Mouse (Mus musculus) heart, embryonic 16.5 days (tissue): ENCODE data around the gene Arhgef10l. TPM values are rescaled to one million over a fixed set of nuclear protein-coding genes. Genes with fewer than 3 reads are reported as not detected.

Source experiments
- ATAC-seq: fragments of 200-750 bp; cut with Nextera tagmentation; replicated peaks from 2 replicates; pipeline ENCODE4 v1.8.0; 2017; ENCODE audit warnings: moderate number of reproducible peaks; ENCODE audit not compliant: insufficient read depth, low FRiP score; ENCODE audit errors: extremely low read depth
- H3K27ac ChIP-seq: fragments of 300-500 bp; sonication (generic); 2 replicates; pipeline ENCODE4 v1.5.1; 2014; ENCODE audit warnings: mild to moderate bottlenecking, low read length, control low read depth, moderate library complexity
- H3K27me3 ChIP-seq: fragments of 300-500 bp; sonication (generic); 2 replicates; pipeline ENCODE4 v1.6.1; 2014; ENCODE audit warnings: low read length, mixed read lengths; ENCODE audit not compliant: control insufficient read depth, insufficient read depth
- H3K36me3 ChIP-seq: fragments of 300-500 bp; sonication (generic); 2 replicates; pipeline ENCODE4 v1.6.1; 2014; ENCODE audit not compliant: control insufficient read depth, insufficient read depth
- H3K4me1 ChIP-seq: fragments of 300-500 bp; sonication (generic); 2 replicates; pipeline ENCODE4 v1.6.1; 2014; ENCODE audit warnings: low read length, mixed read lengths; ENCODE audit not compliant: control insufficient read depth, insufficient read depth
- H3K4me2 ChIP-seq: fragments of 300-500 bp; sonication (generic); 2 replicates; pipeline ENCODE4 v1.6.1; 2014; ENCODE audit warnings: low read depth, mild to moderate bottlenecking, control low read depth, low read length
- H3K4me3 ChIP-seq: fragments of 300-500 bp; sonication (generic); 2 replicates; pipeline ENCODE4 v1.5.1; 2014; ENCODE audit warnings: mild to moderate bottlenecking, control low read depth, low read length
- H3K9ac ChIP-seq: fragments of 300-500 bp; sonication (generic); 2 replicates; pipeline ENCODE4 v1.6.1; 2014; ENCODE audit warnings: low read length, control low read depth
- H3K9me3 ChIP-seq: fragments of 300-500 bp; sonication (generic); replicated peaks from 2 replicates; pipeline ENCODE4 v1.6.1; 2016; ENCODE audit warnings: low read length; ENCODE audit not compliant: control insufficient read depth
- WGBS: fragments of 180-500 bp; shearing (Covaris S2); extraction: QIAGEN DNeasy Blood & Tissue Kit; methylation state at CpG from one replicate; pipeline ENCODE4 v1.1.7; 2014; 5-methylcytosine and 5-hydroxymethylcytosine counted together
- polyA plus RNA-seq: library from polyadenylated mRNA; unstranded; fragments of >200 nt; fragmentation: Nextera tagmentation; extraction: Ambion mirVana; gene quantifications from 2 replicates; pipeline ENCODE4 v1.2.1, GENCODE M21; 2015

The Arhgef10l gene
- polyA plus RNA-seq, 1 experiment from 2014 or later, result 18.6 TPM

DNA sequence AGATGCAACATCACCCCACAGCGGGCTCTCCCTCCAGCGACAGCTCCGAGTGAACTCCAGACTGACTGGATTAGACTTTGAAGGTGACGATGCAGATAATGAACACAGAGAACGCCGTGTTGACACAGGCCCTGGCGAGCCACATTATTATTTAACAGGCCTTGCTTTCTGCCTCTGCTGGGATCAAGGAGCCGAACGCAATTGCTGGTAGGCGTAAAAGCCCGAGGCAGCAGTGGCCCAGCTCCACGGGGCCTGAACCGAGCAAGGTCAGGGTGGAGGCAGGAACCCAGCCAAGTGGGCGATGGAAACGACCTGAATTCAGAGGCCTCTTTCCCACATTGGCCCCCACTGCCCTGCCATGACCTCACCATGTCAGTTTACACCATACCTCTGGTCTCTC is 133.5 kb downstream of the Arhgef10l start:
- no peak for ATAC-seq
- Histone ChIP-seq H3K4me3 (no peak overlapping the region), H3K4me1 (no peaks in the 10 kb centered on the region), H3K27me3 (no peaks in the 10 kb centered on the region), H3K36me3 (peaks cover 14% of the 10 kb centered on the region; the same call in 1 of the 2 replicates), H3K27ac (no peak overlapping the region), H3K9me3 (no peaks in the 10 kb centered on the region), H3K4me2 (no peak overlapping the region), H3K9ac (no peak overlapping the region)
- 45% methylated on average over 15 of the region's 15 CpGs for WGBS

- H3K36me3 ChIP-seq, result peaks cover 14% of the 10 kb centered on the region; the same call in 1 of the 2 replicates
- H3K4me1 ChIP-seq, result no peaks in the 10 kb centered on the region
- no peaks in the 10 kb centered on the region for H3K27me3 ChIP-seq
- H3K9me3 ChIP-seq, result no peaks in the 10 kb centered on the region
- no peak overlapping the region for H3K4me3 ChIP-seq
- no peak overlapping the region for H3K9ac ChIP-seq
- 0 out of 2 replicates have a peak, but pooled peaks have one; percentile 21 for ATAC-seq
- WGBS, result 48% methylated on average over 9 of the region's 9 CpGs
- H3K4me2 ChIP-seq, result no peak overlapping the region
- H3K27ac ChIP-seq, result no peak overlapping the region
Observed at GRCm38 (mm10) chr4:140531024-140531423, 134.8 kb downstream of the Arhgef10l start.

DNA sequence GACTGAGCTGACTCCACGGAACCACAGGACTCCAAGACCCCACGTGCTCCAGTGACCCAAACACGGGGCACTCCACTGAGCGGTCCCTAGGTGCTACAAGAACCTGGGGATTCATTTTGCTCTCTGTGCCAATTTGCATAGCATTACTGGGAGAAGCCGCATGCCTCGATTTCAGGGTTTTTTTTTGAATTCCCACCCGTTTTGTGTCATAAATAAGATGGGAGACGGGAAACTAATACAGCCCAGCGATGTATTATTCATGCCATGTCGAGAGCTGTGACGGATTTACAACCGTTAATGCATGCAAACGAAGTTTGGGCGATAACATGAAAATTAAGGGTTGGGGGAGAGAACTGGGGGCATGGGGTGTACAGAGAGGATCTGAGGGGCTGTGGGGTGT is 136.1 kb downstream of the Arhgef10l start:
- WGBS, result 79% methylated on average over 14 of the region's 14 CpGs
- Histone ChIP-seq H3K4me1 (no peaks in the 10 kb centered on the region), H3K4me2 (no peak overlapping the region), H3K9ac (no peak overlapping the region), H3K27ac (no peak overlapping the region), H3K27me3 (no peaks in the 10 kb centered on the region), H3K36me3 (peaks cover 6% of the 10 kb centered on the region; the same call in 1 of the 2 replicates), H3K9me3 (no peaks in the 10 kb centered on the region), H3K4me3 (no peak overlapping the region)
- no peak for ATAC-seq

- no peak for ATAC-seq
- no peak overlapping the region for H3K4me3 ChIP-seq
- H3K9ac ChIP-seq, result no peak overlapping the region
- H3K9me3 ChIP-seq, result no peaks in the 10 kb centered on the region
- no peaks in the 10 kb centered on the region for H3K4me1 ChIP-seq
- 81% methylated on average over 4 of the region's 5 CpGs for WGBS
- no peak overlapping the region for H3K4me2 ChIP-seq
- H3K27ac ChIP-seq, result no peak overlapping the region
- peaks cover 5% of the 10 kb centered on the region; the same call in 1 of the 2 replicates for H3K36me3 ChIP-seq
- no peaks in the 10 kb centered on the region for H3K27me3 ChIP-seq
Observed at GRCm38 (mm10) chr4:140528443-140528842, 137.4 kb downstream of the Arhgef10l start.

DNA sequence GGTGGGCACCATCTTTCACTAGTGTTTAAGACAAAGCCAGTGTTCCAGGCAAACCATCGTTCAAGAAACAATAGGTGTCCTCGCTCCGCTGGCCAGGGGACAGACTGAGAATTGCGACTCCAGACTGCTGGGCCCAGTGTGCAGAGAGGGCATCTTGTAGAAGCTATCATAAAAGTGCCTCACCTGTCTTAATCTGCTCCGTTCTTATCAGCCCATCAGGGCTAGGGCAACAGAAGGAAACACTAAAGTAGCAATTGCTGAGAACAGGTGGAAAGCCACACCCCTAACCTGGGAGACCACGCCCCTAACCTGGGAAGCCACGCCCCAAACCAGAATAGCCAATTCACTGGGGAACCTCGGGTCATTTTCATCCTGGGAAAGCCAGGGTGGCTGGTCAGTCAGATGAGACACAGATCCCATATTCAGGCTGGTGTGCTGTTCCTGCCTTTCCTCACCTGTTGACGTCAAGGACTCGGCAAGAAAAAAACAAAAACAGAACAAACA is 140.1 kb downstream of the Arhgef10l start:
- H3K27me3 ChIP-seq, result no peaks in the 10 kb centered on the region
- H3K4me2 ChIP-seq, result no peak overlapping the region
- H3K9me3 ChIP-seq, result no peaks in the 10 kb centered on the region
- peaks cover 5% of the 10 kb centered on the region for H3K36me3 ChIP-seq
- no peak for ATAC-seq
- WGBS, result 79% methylated on average over 10 of the region's 10 CpGs
- H3K27ac ChIP-seq, result no peak overlapping the region
- no peaks in the 10 kb centered on the region for H3K4me1 ChIP-seq
- H3K4me3 ChIP-seq, result no peak overlapping the region
- no peak overlapping the region for H3K9ac ChIP-seq

DNA sequence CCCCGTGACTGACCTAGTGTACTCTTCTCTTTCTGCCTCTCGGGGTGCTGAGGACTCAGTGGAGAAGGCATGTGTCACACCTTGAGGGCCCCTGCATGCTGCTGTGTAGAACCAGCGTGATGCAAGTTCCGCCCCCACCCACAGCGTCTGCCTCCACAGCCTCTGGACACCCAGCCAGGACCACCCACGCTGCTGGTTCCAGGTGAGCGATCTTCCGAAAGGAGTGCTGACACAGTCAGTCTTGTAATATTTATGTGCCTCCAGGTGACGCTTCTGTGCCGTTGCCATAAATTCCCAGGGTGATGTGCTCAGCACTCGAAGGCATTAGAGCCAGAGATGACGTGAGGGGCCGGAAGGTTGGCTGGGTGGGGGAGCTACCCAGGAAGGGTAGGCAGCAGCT is 140.9 kb downstream of the Arhgef10l start:
- Histone ChIP-seq H3K27ac (no peak overlapping the region), H3K4me1 (no peaks in the 10 kb centered on the region), H3K9ac (no peak overlapping the region), H3K9me3 (no peaks in the 10 kb centered on the region), H3K4me2 (no peak overlapping the region), H3K36me3 (peaks cover 5% of the 10 kb centered on the region), H3K27me3 (no peaks in the 10 kb centered on the region), H3K4me3 (no peak overlapping the region)
- WGBS, result 87% methylated on average over 13 of the region's 13 CpGs
- no peak for ATAC-seq

GRCm38 (mm10) chr4:140522873-140523272 is 142.9 kb downstream of the Arhgef10l start:
- H3K9ac ChIP-seq, result no peak overlapping the region
- H3K4me1 ChIP-seq, result no peaks in the 10 kb centered on the region
- no peaks in the 10 kb centered on the region for H3K27me3 ChIP-seq
- WGBS, result 92% methylated on average over 4 of the region's 4 CpGs
- peaks cover 9% of the 10 kb centered on the region for H3K36me3 ChIP-seq
- H3K4me2 ChIP-seq, result no peak overlapping the region
- no peaks in the 10 kb centered on the region for H3K9me3 ChIP-seq
- H3K4me3 ChIP-seq, result no peak overlapping the region
- ATAC-seq, result no peak
- no peak overlapping the region for H3K27ac ChIP-seq

DNA sequence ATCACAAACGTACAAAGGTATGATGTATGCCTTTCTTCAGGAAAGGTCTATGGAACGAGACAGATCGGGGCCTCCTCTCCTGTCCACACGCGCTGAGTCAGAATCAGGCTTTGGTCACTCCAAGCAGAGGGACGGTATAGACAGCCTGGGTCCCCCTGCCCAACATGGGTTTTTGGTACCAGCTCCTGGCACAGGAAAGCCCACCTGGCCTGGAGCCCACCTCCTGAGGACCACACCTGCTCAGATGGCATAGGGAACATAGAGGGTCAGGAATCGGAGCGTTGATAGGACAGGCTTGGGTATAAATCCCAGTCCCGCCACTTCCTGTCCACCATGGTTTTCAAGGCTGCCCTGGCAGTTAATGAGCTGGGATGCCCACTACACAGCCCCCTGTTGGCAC is 145.1 kb downstream of the Arhgef10l start:
- H3K4me1 ChIP-seq, result no peaks in the 10 kb centered on the region
- no peak for ATAC-seq
- H3K27me3 ChIP-seq, result no peaks in the 10 kb centered on the region
- no peak overlapping the region for H3K4me2 ChIP-seq
- H3K9me3 ChIP-seq, result no peaks in the 10 kb centered on the region
- no peak overlapping the region for H3K9ac ChIP-seq
- WGBS, result 93% methylated on average over 9 of the region's 9 CpGs
- peaks cover 10% of the 10 kb centered on the region for H3K36me3 ChIP-seq
- no peak overlapping the region for H3K4me3 ChIP-seq
- H3K27ac ChIP-seq, result no peak overlapping the region

DNA sequence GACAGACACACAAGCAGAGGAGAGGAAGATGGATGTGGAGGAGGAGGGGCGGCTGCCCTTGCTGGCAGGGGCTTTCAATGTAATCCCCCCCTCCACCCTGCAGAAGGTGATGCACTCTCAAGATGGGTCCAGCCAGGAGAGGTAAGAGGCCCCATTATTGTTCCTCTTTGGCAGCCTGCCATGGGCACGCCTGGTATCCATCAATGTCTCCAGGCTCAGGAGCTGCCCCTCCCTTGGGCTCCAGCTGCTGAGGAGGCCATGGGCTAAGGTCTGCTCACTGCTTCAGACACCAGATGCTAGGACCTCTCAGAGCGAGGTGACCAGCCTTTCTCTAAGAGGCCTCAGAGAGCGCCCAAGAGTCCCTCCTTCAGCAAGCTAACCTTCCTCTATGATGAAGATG is 152.0 kb downstream of the Arhgef10l start:
- Histone ChIP-seq H3K4me2 (no peak overlapping the region), H3K27me3 (no peaks in the 10 kb centered on the region), H3K9ac (no peak overlapping the region), H3K36me3 (peaks cover 15% of the 10 kb centered on the region), H3K4me3 (no peak overlapping the region), H3K27ac (no peak overlapping the region), H3K9me3 (no peaks in the 10 kb centered on the region), H3K4me1 (peaks cover 9% of the 10 kb centered on the region)
- WGBS, result 59% methylated on average over 4 of the region's 4 CpGs
- ATAC-seq, result peak; percentile 59; the same call in 1 of the 2 replicates
